8 mouse cellular contexts compared by ENCODE assay signal in genomic region chr6:115996171-115996851, GRCm38 (mm10). TPM values are rescaled to one million over a fixed set of nuclear protein-coding genes. Genes with fewer than 3 reads are reported as not detected.
DNase-seq lines count a peak whose midpoint lies in the region; ATAC-seq lines count a peak whose summit lies in the region.

No protein-coding gene starts in this region.

- WGBS in midbrain, embryonic 15.5 days, result 32% methylated on average over 6 of the region's 6 CpGs
- WGBS in midbrain, embryonic 13.5 days, result 44% methylated on average over 6 of the region's 6 CpGs
- 37% methylated on average over 6 of the region's 6 CpGs for WGBS in heart, embryonic 16.5 days
- WGBS in limb, embryonic 12.5 days, result 21% methylated on average over 6 of the region's 6 CpGs
- WGBS in forebrain, embryonic 12.5 days, result 35% methylated on average over 6 of the region's 6 CpGs

- no peak overlapping the region for H3K4me3 ChIP-seq in midbrain, embryonic 15.5 days
- H3K4me3 ChIP-seq in midbrain, embryonic 13.5 days (replicated peaks), result no peak overlapping the region
- no peak overlapping the region for H3K4me3 ChIP-seq in heart, embryonic 16.5 days (ENCODE audit: low read length)
- no peak overlapping the region for H3K4me3 ChIP-seq in limb, embryonic 12.5 days (replicated peaks)
- H3K4me3 ChIP-seq in forebrain, embryonic 12.5 days (replicated peaks), result no peak overlapping the region

- H3K9ac ChIP-seq in midbrain, embryonic 15.5 days, result no peak overlapping the region
- no peak overlapping the region for H3K9ac ChIP-seq in midbrain, embryonic 13.5 days (replicated peaks)
- H3K9ac ChIP-seq in heart, embryonic 16.5 days (ENCODE audit: low read length), result peak overlapping the region; percentile 46; the same call in 1 of the 2 replicates
- H3K9ac ChIP-seq in limb, embryonic 12.5 days (replicated peaks), result no peak overlapping the region
- H3K9ac ChIP-seq in forebrain, embryonic 12.5 days, result no peak overlapping the region

- H3K36me3 ChIP-seq in midbrain, embryonic 15.5 days (replicated peaks), result no peaks in the 10 kb centered on the region
- H3K36me3 ChIP-seq in midbrain, embryonic 13.5 days, result no peaks in the 10 kb centered on the region
- no peaks in the 10 kb centered on the region for H3K36me3 ChIP-seq in heart, embryonic 16.5 days (ENCODE audit: control insufficient read depth, insufficient read depth)
- H3K36me3 ChIP-seq in limb, embryonic 12.5 days, result no peaks in the 10 kb centered on the region
- no peaks in the 10 kb centered on the region for H3K36me3 ChIP-seq in forebrain, embryonic 12.5 days (replicated peaks)

- peak; percentile 63 for DNase-seq in adrenal gland, postnatal 25 days
- DNase-seq in skeletal muscle tissue, adult 2 months (ENCODE audit: low read depth, low spot score), result peak; percentile 70
- no peak for DNase-seq in cerebellum, adult 11 months

- no peak overlapping the region for H3K4me2 ChIP-seq in midbrain, embryonic 15.5 days
- no peak overlapping the region for H3K4me2 ChIP-seq in midbrain, embryonic 13.5 days (replicated peaks)
- H3K4me2 ChIP-seq in heart, embryonic 16.5 days (ENCODE audit: low read depth, low read length), result peak overlapping the region; percentile 68
- peak overlapping the region; percentile 81; the same call in 1 of the 2 replicates for H3K4me2 ChIP-seq in limb, embryonic 12.5 days
- no peak overlapping the region for H3K4me2 ChIP-seq in forebrain, embryonic 12.5 days

- peaks cover 40% of the 10 kb centered on the region for H3K27me3 ChIP-seq in midbrain, embryonic 15.5 days (replicated peaks)
- H3K27me3 ChIP-seq in midbrain, embryonic 13.5 days, result peaks cover 55% of the 10 kb centered on the region
- H3K27me3 ChIP-seq in heart, embryonic 16.5 days (ENCODE audit: control insufficient read depth, insufficient read depth, low read length), result peaks cover 8% of the 10 kb centered on the region
- peaks cover 43% of the 10 kb centered on the region for H3K27me3 ChIP-seq in limb, embryonic 12.5 days
- H3K27me3 ChIP-seq in forebrain, embryonic 12.5 days, result peaks cover 45% of the 10 kb centered on the region

- H3K4me1 ChIP-seq in midbrain, embryonic 15.5 days, result peaks cover 21% of the 10 kb centered on the region
- H3K4me1 ChIP-seq in midbrain, embryonic 13.5 days (replicated peaks), result peaks cover 29% of the 10 kb centered on the region
- H3K4me1 ChIP-seq in heart, embryonic 16.5 days (ENCODE audit: control insufficient read depth, insufficient read depth, low read length), result peaks cover 13% of the 10 kb centered on the region
- peaks cover 42% of the 10 kb centered on the region for H3K4me1 ChIP-seq in limb, embryonic 12.5 days (replicated peaks)
- peaks cover 31% of the 10 kb centered on the region for H3K4me1 ChIP-seq in forebrain, embryonic 12.5 days

- H3K27ac ChIP-seq in midbrain, embryonic 15.5 days, result peak overlapping the region; percentile 51
- H3K27ac ChIP-seq in midbrain, embryonic 13.5 days, result no peak overlapping the region
- peak overlapping the region; percentile 90 for H3K27ac ChIP-seq in heart, embryonic 16.5 days (ENCODE audit: low read length)
- no peak overlapping the region for H3K27ac ChIP-seq in limb, embryonic 12.5 days
- H3K27ac ChIP-seq in forebrain, embryonic 12.5 days, result no peak overlapping the region

- ATAC-seq in midbrain, embryonic 15.5 days (replicated peaks), result no peak
- no peak for ATAC-seq in midbrain, embryonic 13.5 days
- ATAC-seq in heart, embryonic 16.5 days (replicated peaks; ENCODE audit: extremely low read depth, insufficient read depth, low FRiP score), result peak; percentile 32
- no peak for ATAC-seq in limb, embryonic 12.5 days (ENCODE audit: insufficient number of reproducible peaks, insufficient read depth, low FRiP score, low TSS enrichment, low read depth)
- ATAC-seq in forebrain, embryonic 12.5 days (ENCODE audit: low FRiP score), result no peak

- H3K9me3 ChIP-seq in midbrain, embryonic 15.5 days, result no peaks in the 10 kb centered on the region
- no peaks in the 10 kb centered on the region for H3K9me3 ChIP-seq in midbrain, embryonic 13.5 days
- H3K9me3 ChIP-seq in heart, embryonic 16.5 days (replicated peaks; ENCODE audit: control insufficient read depth, low read length), result peaks cover 9% of the 10 kb centered on the region
- no peaks in the 10 kb centered on the region for H3K9me3 ChIP-seq in limb, embryonic 12.5 days
- no peaks in the 10 kb centered on the region for H3K9me3 ChIP-seq in forebrain, embryonic 12.5 days

RNA-seq across cellular contexts. Expression of gene Plxnd1, which starts 1.5 kb away (rescaled TPM):
- 8.0 and 8.3 TPM in 2 replicates for polyA plus RNA-seq in midbrain, embryonic 15.5 days (2015; fragmentation: Nextera tagmentation; extraction: Ambion mirVana)
- 6.5 and 8.2 TPM in 2 replicates for polyA plus RNA-seq in midbrain, embryonic 13.5 days (2015; fragmentation: Nextera tagmentation; extraction: Ambion mirVana)
- 170 and 214 TPM in 2 replicates for total RNA-seq in adrenal gland, postnatal 25 days (2021)
- 46.0 and 49.6 TPM in 2 replicates for polyA plus RNA-seq in heart, embryonic 16.5 days (2015; fragmentation: Nextera tagmentation; extraction: Ambion mirVana)
- polyA plus RNA-seq in limb, embryonic 12.5 days (2016; fragmentation: Nextera tagmentation; extraction: Ambion mirVana), result 25.2 and 27.5 TPM in 2 replicates
- 18.8 and 19.2 TPM in 2 replicates for polyA plus RNA-seq in forebrain, embryonic 12.5 days (2016; fragmentation: Nextera tagmentation; extraction: Ambion mirVana)

RNA-seq across cellular contexts. Expression of gene H1foo, which starts 51.6 kb away (rescaled TPM):
- not detected in 2 replicates for polyA plus RNA-seq in midbrain, embryonic 15.5 days (2015; fragmentation: Nextera tagmentation; extraction: Ambion mirVana)
- polyA plus RNA-seq in midbrain, embryonic 13.5 days (2015; fragmentation: Nextera tagmentation; extraction: Ambion mirVana), result not detected in 2 replicates
- not detected in 2 replicates for total RNA-seq in adrenal gland, postnatal 25 days (2021)
- polyA plus RNA-seq in heart, embryonic 16.5 days (2015; fragmentation: Nextera tagmentation; extraction: Ambion mirVana), result not detected in 2 replicates
- polyA plus RNA-seq in limb, embryonic 12.5 days (2016; fragmentation: Nextera tagmentation; extraction: Ambion mirVana), result not detected in 2 replicates
- not detected in 2 replicates for polyA plus RNA-seq in forebrain, embryonic 12.5 days (2016; fragmentation: Nextera tagmentation; extraction: Ambion mirVana)

Comparison
In these comparisons a context has a peak if more than half of its experiments do, and no peak if none do; other contexts are left out.
1. H3K27ac ChIP-seq: peak in midbrain, embryonic 15.5 days (single experiment) and heart, embryonic 16.5 days (single experiment); none in midbrain, embryonic 13.5 days (single experiment), limb, embryonic 12.5 days (single experiment) and forebrain, embryonic 12.5 days (single experiment).
2. H3K4me2 ChIP-seq: peak in heart, embryonic 16.5 days (single experiment) and limb, embryonic 12.5 days (single experiment); none in midbrain, embryonic 15.5 days (single experiment), midbrain, embryonic 13.5 days (single experiment) and forebrain, embryonic 12.5 days (single experiment).